Mouse (Mus musculus) embryo, embryonic 9.5 days (tissue): Measurements from ENCODE around the gene Iqcj.
"Not testable (repeated sequence)": the region's sequence is repeated elsewhere in the genome, so short reads cannot be mapped to it uniquely, and the experiment has no call there.

ENCODE experiments used
- DNase-seq: peaks from one replicate; pipeline ENCODE4 v3.0.0-alpha.2; 2017; ENCODE audit errors: extremely low spot score

Iqcj gene

DNA sequence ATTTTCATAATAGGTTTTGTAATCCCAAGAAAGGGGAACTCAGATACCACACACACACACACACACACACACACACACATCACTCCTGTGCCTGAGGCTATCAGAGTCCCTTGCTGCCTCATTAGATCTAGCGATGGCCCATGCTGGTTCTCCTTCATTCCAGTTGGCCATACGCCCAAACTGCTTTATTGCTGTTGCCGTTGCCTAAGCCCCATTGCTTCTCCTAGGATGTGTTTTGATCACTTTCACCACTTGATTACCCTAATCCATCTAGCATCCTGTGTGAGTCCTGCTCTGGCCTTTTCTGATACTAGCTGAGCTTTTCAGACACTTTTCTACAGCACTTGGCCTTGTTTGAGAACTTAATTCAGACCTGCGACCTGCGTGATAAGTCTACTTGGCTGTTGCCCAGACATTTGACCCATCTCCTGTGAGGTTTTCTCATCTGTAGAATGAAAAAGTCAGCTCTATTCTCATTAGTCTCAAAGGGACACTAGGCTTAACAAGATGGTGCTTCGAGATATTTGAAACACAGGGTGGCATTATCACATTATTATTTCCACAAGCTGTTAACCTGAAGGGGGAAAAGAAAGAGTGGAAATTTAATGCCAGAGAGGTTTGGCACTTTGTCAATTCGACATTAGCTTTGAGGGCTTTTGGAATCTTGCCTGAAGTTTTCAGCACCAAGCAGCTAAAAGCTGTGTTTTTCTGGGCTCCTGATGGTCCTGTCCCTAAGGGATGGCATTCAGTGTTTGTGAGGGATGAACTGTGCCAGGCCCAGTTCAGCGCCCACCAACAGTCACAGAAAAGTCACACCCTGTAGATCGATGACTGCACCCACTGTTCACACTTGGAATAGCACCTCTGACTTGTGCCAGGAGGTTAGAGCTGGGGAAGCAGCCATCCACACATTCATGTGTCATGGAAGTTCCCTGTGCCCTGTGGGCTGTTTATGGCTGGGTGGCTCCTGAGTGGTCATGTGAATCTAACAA is 179.7 kb downstream of the Iqcj start:
- DNase-seq = no peak

DNA sequence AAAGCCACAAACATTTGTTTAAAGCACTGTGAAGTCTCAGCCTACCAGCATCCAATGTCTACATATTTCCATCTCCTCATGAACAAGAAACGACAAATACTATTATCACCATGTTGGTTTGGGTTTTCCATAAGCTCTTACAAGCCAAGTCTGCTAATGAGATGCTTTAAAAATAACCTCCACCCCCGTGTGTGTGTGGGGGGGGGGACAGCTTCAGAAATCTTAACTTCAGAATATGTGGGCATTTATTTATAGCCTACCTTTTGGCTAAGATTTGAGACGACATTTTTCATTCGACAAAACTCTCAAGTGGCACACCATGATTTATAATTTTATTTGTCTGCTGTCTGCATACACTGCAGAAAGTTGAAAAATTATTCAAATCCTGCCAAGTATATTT is 185.4 kb downstream of the Iqcj start:
- no peak for DNase-seq

DNA sequence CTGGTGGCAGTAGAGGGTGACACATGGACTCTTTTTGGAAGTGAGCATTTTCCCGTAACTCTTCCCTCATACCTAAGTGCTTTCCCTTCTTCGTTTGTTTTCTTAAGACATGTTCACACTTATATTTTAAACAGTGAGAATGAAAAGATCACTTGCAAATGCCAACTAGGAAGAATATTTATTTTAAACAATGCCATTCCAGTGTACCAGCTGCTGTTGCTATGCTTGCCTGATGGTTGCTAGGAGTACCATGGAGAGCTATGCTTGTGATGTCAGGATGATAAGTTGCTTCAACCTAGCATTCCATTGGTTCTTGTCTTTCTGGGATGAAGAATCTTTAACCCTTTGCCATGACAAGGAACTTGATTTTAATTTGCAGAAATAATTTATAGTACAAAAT is 193.0 kb downstream of the Iqcj start:
- no peak for DNase-seq

DNA sequence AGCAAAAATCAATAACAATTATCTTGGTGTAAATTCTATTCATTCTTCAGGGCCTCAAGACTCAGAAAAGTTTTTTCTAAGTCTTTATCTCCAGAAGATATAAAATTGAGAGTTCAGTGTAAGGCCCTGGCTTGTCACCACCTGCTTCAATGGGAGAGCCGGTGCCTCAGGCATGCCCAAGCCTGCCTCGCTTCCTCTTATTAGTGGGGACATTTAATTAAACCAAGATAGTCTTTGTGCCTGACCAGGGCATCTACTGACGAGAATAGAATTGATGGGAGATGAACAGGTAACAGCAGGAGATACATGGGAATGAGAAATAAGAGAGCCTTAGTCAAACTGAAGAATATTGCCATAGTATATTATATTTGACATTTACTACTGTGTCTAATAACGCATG is 200.1 kb downstream of the Iqcj start:
- DNase-seq = no peak

DNA sequence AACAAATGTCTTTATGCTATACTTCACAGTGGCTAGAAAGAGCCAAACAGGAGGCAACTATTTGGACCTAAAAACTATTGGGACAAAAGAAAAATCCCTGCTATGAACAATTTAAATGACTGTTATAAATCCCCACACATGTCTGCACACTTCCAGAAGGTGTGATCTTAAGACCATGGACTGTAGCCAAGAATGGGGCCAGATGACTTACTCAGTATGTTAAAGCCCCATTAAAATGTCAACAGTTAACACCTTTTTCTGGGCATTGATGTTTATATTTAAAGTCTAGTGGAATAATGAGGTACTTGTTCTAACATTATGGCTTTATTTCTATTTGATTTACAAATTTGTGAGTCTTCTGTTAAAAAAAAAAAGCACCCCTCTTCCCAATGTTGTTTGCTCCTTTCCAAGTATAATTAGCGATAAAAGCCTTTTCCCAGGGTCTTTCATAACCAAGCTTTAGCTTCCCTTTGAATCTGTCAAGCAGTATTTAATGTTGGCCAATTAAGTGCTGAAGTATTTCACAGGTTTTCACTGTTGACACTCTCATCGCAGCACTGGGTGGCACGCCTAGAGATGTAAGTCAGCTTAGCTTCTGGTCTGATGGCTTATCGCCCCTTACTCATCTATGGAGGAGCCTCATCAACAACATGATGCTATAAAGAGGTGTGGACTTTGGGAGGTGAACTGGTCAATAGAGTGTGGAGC is 204.9 kb downstream of the Iqcj start:
- DNase-seq = no peak

DNA sequence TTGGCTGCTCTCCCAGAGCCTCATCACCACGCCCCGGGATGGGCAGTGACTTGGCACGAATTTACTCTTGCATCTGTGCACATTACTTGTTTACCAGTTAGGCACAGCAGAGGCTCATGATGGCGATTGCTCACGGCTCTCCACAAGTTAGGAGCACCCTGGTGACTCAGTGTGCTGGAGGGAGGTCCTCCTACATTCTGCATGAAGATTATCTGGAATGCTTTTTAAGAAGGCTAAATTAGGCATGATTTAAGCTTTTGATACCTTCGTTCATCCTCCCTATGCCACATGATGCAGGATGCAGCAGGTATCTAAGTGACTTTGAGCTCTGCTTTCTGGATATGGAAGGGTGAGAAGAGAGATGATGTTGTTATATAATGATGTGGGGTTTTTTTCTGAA is 207.5 kb downstream of the Iqcj start:
- DNase-seq = not testable (repeated sequence)

DNA sequence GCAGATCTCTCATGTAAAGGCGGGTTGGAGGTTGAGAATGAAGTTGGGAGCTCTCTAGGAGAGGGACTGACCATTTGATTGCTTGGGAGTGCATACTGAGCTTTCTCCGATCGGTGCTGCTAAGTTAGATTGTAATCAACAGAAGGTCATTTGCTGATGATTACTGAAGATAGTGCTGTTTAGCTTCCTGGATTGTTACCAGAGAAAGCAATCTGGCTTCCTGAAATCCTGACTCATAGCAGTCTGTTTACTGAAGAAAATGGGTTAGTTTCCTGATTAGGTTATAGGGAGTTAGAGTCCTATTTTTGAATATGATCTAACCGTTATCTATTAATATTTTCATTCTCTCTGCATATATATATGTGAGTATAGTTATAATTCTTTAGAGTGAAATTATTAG is 209.3 kb downstream of the Iqcj start:
- no peak for DNase-seq

DNA sequence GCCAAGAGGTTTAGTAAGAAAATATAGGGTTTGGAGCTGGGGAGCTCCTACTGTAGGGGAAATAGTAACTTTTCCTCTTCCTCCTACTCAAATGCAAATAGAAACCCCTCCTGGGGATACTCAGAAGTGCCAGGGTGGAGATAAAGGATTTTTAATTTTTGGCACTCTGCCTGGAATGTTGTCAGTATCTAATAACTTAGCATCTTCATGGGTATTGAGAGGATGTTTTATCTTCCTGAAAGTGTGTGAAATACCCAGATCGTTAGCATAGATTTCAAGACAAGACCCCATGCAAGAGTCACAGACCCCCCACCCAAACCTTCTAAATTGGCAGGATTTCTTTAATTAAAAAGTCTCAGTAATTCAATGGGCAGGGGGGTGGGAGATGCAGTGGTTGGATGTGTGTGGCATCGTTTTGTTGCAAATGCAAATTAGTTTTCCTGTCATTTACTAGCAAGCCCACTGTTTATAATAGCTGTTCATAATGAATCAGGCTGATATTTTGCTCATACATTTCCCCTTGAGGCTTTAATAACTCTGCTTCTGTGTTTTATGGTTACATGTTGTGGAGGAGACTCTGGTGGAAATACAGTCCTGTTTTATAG is 213.2 kb downstream of the Iqcj start:
- DNase-seq = no peak
